In genomic region chr3:146007872-146008271, GRCm38 (mm10) we compare ENCODE assay signal across 20 mouse cellular contexts.
"Had no signal": no experiment of that assay in that cellular context is flagged by ENCODE, and none has a peak within 500 bp of the region (broad histone marks: within the 10 kb centered on the region; RNA-seq: fewer than 3 reads in every experiment).

No protein-coding gene starts in this region.

- H3K9ac ChIP-seq: liver, embryonic 13.5 days; midbrain, embryonic 12.5 days; midbrain, embryonic 15.5 days; neural tube, embryonic 12.5 days; neural tube, embryonic 15.5 days; stomach, embryonic 15.5 days had no signal

- DNase-seq: kidney, adult 9 months; kidney, postnatal 14 days; layer of hippocampus, postnatal 36 days; liver, embryonic 13.5 days; lung, adult 2 months; lung, postnatal 14 days; lung, postnatal 4 days; right cerebral cortex, adult 18-20 months; right cerebral cortex, postnatal 14 days; right cerebral cortex, postnatal 4 days; spleen, adult 18-20 months; thymus, adult 18-20 months; thymus, postnatal 36 days had no signal

- H3K4me1 ChIP-seq: liver, embryonic 13.5 days; midbrain, embryonic 12.5 days; midbrain, embryonic 15.5 days; neural tube, embryonic 12.5 days; neural tube, embryonic 15.5 days; stomach, embryonic 15.5 days had no signal

- H3K27ac ChIP-seq: layer of hippocampus, adult 2 months; left cerebral cortex, adult 2 months; liver, embryonic 13.5 days; midbrain, embryonic 12.5 days; midbrain, embryonic 15.5 days; neural tube, embryonic 12.5 days; neural tube, embryonic 15.5 days; stomach, embryonic 15.5 days had no signal

- H3K4me2 ChIP-seq: liver, embryonic 13.5 days; midbrain, embryonic 12.5 days; midbrain, embryonic 15.5 days; neural tube, embryonic 12.5 days; neural tube, embryonic 15.5 days; stomach, embryonic 15.5 days had no signal

- H3K4me3 ChIP-seq: layer of hippocampus, adult 2 months; left cerebral cortex, adult 2 months; liver, embryonic 13.5 days; midbrain, embryonic 12.5 days; midbrain, embryonic 15.5 days; neural tube, embryonic 12.5 days; neural tube, embryonic 15.5 days; stomach, embryonic 15.5 days had no signal

- H3K9me3 ChIP-seq: liver, embryonic 13.5 days; midbrain, embryonic 12.5 days; midbrain, embryonic 15.5 days; neural tube, embryonic 12.5 days; neural tube, embryonic 15.5 days; stomach, embryonic 15.5 days had no signal

- H3K27me3 ChIP-seq: liver, embryonic 13.5 days; midbrain, embryonic 12.5 days; midbrain, embryonic 15.5 days; neural tube, embryonic 12.5 days; neural tube, embryonic 15.5 days; stomach, embryonic 15.5 days had no signal

- ATAC-seq: midbrain, embryonic 15.5 days had no signal

- H3K36me3 ChIP-seq: midbrain, embryonic 15.5 days; neural tube, embryonic 12.5 days; neural tube, embryonic 15.5 days had no signal
